Mouse (Mus musculus) left cerebral cortex, postnatal 4 days (tissue): ENCODE measurements at regions not wholly inside any gene's neighbourhood (a gene's known extent, or its start where the extent isn't known, plus 50 kb on each side); places are given as distances from the start of the nearest gene placed in this dataset.

Experiments
- DNase-seq: peaks from one replicate; pipeline ENCODE4 v3.0.0-alpha.2; 2022
- intact Hi-C: fragments of 180-260 bp; cut with DNase I; formaldehyde crosslinking; loops from one replicate; pipeline ENCODE4 v1.15.1; 2025

DNA sequence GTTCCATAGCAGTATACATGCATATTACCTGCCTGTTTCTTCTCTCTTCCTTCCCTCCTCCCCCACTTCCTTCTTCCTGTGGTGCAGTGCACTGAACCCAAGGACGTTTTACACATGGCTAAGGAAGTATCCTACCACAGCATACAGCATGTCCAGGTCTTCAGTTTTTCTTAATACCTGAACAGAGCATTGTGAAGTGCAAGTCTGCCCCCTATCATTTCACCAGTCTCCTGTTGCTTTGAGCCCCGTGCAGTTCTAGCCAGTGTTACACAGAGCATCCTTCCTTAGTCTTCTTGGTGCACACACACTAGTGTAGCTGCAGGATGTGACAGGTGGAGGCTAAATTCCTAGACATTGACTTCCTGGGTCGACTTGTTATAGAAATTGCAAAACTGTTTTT, 53.7 kb upstream of the Foxb1 start:
- intact Hi-C loops, result no loop called here

DNA sequence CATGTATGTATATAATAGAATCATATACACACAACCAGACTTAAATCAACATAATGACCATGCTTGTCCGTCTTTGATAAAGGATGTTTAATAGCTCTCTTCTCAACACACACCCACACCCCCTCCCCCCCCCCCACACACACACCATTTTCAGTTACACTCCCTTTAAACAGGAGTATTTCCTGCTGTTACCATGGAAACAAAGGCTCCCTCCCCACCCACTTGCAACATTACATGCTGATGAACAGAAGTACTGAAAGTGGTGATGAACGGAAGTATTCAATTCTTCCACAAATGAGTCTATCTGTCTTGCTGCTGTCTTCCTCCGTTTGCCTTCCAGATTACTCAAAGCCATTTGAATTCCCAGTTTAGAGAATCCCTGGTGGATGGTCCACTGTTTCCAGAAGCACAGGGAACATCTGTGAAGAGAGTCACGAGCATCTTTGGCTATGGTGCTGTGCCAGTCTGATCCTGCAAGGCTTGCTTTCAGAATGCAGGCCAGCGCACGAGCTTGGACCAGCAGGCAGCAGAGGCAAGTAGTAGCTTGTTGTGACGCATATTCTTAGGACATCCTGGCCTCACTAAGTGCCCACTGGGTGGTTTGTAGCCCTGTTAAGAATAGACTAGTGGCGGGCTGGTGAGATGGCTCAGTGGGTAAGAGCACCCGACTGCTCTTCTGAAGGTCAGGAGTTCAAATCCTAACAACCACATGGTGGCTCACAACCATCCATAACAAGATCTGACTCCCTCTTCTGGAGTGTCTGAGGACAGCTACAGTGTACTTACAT, 62.6 kb upstream of the Foxb1 start:
- DNase-seq, result no peak
- intact Hi-C loops, result no loop called here

More for the DNA sequence above, 53.7 kb upstream of the Foxb1 start:
- no peak for DNase-seq

DNA sequence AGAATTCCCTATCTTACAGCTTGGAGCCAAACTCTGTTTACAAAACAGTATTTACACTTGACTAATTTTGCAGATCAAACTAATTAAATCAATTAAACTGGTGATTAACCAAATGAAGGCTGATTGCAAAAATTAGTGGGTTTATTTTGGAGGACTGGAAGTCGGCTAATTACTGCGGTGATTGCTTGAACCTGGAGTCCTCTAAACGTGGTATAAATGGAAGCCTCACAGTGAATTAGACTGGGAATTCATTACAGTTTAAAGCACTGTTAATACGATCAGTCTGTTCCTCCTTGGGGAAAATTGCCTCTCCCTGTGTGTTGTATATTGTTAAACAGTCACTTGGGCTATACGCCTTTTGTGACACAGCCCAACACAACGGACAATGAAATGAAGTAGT, 67.7 kb upstream of the Foxb1 start:
- no peak for DNase-seq
- intact Hi-C loops, result no loop called here

DNA sequence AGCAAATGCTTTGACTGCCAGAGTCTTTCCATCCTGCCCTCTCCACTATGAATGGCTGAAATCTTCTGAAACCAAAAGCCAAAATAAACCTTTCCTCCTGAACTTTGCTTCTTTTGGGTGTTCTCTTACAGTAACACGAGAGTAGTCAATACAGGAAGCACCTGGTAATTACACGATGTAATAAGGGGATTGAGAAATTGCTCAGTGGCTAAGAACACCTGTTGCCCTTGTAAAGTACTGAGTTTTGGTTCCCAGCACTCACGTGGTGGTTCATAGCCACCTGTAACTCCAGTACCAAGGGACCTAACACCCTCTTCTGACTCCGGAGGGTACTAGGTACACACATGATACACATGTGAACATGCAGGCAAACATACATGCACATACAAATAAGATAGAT, 74.7 kb upstream of the Foxb1 start:
- no peak for DNase-seq
- intact Hi-C loops, result no loop called here

DNA sequence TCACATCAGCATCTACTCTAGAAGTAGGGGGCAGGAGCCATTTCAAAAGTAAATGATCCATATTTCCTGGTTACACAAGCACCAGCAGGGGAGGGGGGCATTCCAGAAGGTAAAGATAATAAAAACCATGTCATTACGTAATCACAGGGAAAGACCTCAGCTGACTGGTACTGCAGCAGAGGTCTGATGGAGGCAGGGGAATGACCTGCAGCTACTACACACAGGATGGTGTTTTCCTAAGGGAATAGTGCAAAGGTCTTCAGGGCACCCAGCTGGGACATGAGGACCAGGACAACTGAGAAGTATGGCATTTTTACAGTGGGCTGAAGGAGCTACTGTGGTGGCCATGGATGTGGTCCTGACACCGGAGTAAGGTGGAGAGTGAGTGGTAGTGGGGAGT, 78.5 kb upstream of the Foxb1 start:
- intact Hi-C loops, result no loop called here

DNA sequence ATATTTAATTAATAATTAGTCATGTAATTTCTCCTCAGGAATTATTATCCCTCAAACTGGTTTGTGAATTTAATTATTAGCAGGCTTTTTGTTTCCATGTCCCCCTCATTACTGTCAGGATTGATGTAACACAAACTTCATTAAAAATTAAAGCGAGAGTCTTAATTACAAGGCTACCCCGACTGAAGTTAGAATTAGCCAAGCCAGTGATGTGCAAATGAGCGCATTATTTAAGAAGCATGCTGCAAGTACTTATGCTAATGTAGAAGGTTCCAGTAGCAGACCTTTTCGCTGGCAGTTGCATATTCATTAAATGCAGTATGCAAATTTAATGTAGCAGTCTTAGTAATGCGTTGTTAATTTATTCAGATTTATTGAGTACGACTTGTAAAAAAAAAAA, 84.0 kb upstream of the Foxb1 start:
- DNase-seq, result no peak
- intact Hi-C loops, result no loop called here

More for the DNA sequence above, 78.5 kb upstream of the Foxb1 start:
- DNase-seq, result no peak

DNA sequence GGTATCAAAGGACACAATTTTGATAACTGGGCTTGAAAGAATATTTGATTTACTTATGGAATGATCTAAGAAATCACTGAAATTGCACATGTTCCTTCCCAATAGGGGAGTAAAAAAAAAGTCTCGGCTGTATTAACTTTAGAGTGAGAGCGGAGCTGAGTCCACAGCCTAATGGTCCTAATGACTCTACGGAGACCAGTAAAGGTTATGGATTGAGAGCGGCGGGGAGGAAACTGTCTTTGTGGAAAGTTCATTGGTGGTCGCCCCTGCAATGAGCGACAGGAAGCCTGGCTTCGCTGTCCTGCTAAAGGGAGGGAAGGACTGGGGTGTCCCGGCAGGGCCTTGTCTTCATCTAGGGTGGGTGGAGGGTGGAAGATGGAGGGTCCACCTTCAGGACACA, 84.5 kb upstream of the Foxb1 start:
- no peak for DNase-seq
- intact Hi-C loops, result no loop called here

DNA sequence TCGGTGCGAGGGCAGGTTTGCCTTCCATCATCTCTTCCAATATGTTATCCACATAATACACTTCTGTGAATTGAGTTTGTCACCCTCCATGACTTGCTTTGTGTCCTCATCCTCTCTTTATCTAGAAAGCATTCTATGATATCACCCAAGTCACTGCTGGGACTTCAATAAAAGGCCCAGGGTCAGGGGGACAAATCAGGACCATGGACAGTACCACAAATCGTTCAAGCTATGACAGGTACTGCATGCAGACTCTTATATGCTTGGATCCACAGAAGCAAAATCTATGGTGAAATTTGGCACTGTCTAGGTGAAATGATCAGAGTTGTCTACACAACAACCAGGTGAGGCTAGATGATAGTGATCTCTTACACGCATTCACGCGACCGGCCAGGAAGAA, 95.9 kb upstream of the Foxb1 start:
- intact Hi-C loops, result no loop called here
- no peak for DNase-seq

DNA sequence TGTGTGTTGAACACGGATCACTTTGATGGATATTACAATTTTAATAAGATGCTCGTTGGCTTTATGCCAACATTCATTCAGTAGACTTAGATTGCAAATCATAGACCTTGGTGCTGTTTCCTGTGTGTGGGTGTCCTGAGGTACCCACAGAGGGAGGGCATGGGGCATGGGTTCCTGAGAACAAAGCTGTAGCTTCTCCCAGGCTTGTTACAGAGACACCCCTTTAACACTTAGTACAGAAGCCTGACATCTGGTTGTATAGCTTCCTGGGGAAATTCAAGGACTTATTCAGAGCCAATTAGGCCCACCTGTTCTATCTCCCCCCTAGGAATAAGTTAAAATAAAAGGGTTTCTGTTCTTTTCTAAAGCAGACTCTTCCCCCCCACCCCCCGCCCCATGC, 97.9 kb upstream of the Foxb1 start:
- intact Hi-C loops, result no loop called here
- DNase-seq, result no peak

DNA sequence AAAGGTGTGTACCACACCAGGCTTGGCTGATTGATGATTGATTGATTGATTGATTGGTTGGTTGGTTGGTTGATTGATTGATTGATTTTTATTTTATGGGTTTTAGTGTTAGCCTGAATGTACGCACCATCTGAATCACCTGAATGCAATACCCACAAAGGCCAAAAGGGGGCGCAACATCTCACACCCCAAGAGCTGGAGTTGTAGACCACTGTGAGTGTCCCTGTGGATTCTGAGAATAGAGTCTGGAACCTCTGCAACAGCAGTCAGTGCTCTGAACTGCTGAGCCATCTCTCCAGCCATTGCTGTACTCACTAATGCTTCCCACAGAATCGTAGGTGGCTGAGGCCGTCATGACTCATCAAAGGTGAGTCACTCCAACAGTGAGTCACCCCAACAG, 109.4 kb upstream of the Foxb1 start:
- intact Hi-C loops, result no loop called here
- DNase-seq, result no peak

DNA sequence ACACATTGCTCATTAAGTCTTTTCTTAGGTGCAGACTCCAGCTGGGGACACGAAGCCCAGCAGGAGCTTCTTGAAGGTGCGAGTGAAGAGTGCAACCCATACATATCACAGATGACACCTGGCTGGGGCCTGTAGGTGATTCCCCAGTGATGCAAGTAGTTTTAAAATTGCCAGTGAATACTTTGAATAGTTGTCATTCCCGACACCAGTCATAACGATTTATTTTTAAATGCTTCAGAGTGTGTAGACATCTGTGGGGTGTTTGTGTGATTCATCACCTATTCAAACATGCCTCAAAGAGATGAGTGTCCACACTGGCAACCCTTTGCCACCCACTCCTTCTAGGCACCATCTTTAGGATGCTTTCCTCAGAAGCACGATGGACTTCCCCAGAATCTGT, 102.9 kb upstream of the Bnip2 start:
- no peak for DNase-seq
- intact Hi-C loops, result no loop called here

DNA sequence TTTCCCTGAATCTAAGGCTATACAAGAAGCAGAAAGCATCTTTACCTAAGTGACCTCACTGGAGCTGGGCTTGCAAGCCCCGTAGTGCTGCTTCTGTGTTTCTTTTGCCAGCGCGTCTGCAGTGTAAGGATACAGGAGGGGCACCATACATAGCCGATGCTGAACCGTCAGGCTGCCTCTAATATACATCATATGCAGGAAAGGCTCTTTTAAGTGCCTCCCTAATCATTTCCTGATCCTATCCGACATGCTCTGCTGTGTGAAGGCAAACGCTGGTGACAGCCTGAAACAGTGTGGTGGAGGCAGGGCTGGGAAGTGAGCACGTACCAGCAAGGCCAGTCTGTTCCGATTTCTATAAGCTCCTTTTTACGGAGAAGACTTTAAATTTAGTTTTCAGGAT, 91.2 kb upstream of the Bnip2 start:
- DNase-seq, result no peak
- intact Hi-C loops, result no loop called here

DNA sequence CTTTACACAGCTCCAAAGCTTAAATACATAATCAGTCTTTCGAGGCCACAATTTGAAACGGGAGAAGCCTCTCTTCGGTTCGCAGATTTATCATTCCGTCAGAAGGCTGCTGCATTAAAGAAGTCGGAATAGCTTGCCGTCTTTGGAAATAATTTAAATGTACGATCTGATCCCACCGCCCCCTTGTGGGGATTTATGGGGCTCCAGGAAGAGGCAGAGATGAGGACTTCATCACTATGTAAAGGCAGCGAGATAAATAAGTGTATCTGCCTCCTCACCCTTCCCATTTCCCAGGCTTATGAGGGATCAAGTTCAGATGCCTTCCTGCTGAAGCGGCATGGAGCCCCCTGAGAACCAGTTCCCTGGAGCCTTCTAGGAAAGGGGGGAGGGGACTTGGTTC, 89.9 kb upstream of the Bnip2 start:
- intact Hi-C loops, result no loop called here
- DNase-seq, result peak; percentile 62

DNA sequence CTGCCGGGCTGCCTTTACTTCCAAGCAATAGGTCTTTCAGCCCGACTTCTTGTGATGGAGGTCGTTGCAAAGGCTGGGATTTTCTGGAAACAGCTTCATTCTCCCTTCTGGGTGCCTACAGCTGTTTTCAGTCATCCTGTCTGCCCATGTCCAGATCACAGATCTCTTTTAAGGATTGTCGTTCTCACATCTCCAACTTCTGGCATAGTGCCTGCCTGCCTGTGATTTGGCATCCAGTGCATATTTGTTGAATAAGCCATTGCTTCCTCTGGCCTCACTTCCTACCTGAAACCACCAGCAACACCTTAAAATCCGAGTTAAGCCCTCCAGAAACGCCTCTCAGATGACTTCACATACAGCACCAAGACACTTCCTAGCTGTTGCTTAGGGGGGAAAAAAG, 88.4 kb upstream of the Bnip2 start:
- no peak for DNase-seq
- intact Hi-C loops, result loop anchor here (10.0 kb wide), 1 partner anchor 396 kb away; no protein-coding TSS in a partner anchor

DNA sequence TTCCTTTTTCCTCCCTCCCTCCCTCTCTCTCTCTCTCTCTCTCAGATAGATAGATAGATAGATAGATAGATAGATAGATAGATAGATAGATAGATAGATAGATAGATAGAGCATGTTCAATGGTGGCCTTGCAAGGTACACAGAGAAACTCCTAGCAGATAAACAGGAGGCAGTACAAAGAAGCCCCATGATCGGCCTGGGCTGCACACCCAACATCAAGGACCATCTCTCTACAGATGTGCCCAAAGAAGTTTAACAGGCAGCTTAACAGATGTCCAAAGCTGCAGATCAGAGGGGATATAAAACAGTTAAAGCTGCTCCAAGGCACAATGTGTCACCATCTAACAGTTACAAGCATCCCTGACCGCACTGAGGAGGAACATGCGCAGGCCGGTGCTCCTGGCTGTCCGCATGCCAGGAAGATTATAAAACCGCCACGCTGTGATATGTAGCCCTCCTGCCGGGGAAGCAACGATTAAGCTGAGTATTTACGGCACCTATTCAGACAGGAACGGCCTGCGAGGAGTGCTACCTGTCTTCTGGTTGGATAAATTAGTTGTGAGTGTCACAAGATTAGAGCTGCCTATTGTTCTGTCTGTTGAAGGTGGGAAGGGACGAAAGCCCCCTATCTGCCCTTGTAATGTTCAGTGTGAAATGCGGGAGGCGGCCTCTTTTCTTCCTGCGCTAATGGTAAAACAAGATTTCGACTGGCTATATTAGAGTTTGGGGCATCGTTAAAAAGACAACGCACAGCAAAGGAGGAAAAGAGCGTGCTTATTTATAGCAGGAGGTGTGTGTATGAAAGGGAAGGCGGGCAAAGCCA, 81.9 kb upstream of the Bnip2 start:
- intact Hi-C loops, result loop anchor here (10.0 kb wide), 1 partner anchor 403 kb away; no protein-coding TSS in a partner anchor
- no peak for DNase-seq

DNA sequence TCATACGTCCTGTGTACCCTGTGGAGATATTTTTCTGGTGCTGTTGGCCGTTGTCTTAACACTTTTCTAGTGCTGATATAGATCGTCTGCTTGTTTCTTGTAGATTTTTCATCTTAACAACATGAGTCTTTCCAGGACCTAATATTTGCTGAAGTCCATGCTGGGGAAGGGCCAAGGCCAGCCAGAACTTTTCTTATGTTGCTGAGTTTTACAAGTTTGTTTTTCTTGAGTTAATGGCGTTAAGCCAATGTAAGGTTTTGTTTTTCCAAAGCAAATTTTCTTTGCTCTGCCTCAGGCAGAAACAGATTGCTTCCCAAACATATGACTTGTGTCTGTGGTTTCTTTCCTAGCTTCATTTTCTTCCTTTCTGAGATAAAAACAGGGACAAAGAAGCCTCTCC, 78.6 kb upstream of the Bnip2 start:
- intact Hi-C loops, result no loop called here
- DNase-seq, result no peak

DNA sequence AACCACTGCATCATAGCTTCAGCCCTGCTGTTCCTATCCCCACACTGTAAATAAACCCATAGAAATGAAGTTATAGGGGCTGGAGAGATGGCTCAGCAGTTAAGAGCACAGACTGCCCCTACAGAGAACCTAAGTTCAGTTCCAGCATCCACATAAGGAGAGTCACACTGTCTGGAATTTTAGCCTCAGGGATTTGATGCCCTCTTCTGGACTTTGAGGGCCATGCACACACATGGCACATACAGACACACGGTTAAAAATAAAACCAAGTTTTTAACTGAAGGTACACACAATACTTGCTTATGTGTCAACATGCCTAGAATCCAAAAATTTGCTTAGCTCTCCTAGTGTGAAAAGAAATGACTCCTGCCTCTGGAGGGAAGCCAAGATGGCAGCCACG, 61.1 kb upstream of the Bnip2 start:
- intact Hi-C loops, result no loop called here
- DNase-seq, result no peak

DNA sequence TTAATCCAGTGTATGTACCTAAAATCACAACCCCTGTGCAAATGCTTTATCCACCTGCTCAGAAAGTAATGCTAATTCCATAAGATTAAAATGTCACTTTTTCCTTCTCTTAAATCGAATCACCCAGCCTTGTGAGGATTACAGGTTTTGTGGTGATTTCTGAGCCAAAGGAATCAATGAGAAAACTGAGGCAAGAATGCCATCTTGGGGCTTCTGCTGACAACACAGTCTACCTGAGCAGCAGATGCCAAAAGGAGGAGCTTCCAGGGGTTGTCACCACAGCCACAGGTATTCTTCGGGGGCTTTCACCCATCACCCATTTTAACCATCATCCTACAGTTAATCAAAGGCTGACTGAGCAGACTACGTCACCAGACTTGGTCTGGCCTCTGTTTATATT, 51.4 kb upstream of the Bnip2 start:
- intact Hi-C loops, result no loop called here
- DNase-seq, result no peak
